Mouse (Mus musculus): ENCODE results near the gene Rtkn. TPM values are rescaled to one million over a fixed set of nuclear protein-coding genes. Genes with fewer than 3 reads are reported as not detected.

Gene Rtkn
- polyA plus RNA-seq, 1 experiment from 2014 or later, result 31.9 TPM

DNA sequence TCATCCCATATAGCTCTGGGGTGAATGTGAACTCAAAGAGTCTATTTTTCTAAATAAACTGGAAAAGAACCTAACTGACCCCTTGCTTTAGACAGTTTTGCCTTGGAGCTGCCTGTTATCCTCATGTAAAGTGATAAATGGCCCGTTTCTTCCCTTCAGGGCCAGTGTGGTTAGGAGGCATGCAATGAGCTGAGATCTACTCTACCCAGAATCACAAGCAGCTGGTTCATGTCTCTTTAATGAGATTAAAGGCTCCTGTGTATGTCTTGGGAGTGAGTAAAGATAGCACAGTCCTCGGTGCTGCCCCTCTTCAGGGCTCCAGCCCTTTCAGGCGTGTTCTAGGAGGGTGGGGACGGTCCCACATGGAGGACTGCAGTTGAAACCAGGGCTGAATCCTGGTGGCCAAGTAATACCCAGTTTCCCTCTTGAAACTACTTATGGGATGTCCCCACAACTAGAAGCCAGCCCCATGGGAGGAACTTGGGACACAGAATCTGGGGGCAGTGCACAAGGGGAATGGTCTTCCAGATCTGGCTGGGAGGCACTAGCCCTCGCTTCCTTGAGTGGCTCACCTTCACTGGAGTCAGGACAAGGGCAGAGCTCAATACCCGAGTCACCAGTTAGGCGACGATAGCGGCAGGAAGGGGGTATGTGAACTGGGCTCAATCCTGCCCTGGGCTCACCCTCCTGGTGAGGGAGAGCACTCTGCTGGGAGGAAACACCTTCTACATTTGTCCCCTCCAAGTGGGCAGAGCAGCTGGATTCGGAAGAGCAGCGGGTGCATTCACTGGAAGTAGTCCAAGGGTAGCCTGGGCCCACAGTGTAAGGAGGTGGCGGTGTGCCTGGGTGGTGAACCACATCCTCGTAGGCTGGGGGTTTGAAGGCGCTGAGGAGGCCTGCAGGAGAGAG is 16.2 kb upstream of the Rtkn start:
- Histone ChIP-seq H3K27me3 (replicated peaks) (no peaks in the 10 kb centered on the region), H3K9ac (no peak overlapping the region), H3K27ac (no peak overlapping the region), H3K4me2 (no peak overlapping the region), H3K4me3 (replicated peaks) (no peak overlapping the region), H3K4me1 (peaks cover 55% of the 10 kb centered on the region), H3K36me3 (peaks cover 18% of the 10 kb centered on the region), H3K9me3 (no peaks in the 10 kb centered on the region)
- ATAC-seq (ENCODE audit: insufficient read depth, low FRiP score, low read depth), result no peak
- WGBS, result 75% methylated on average over 14 of the region's 14 CpGs

- no peak overlapping the region for H3K27ac ChIP-seq
- peaks cover 57% of the 10 kb centered on the region for H3K4me1 ChIP-seq
- H3K4me2 ChIP-seq, result peak overlapping the region; percentile 97; the same call in 1 of the 2 replicates
- H3K36me3 ChIP-seq, result peaks cover 18% of the 10 kb centered on the region
- ATAC-seq (ENCODE audit: insufficient read depth, low FRiP score, low read depth), result no peak
- 78% methylated on average over 7 of the region's 7 CpGs for WGBS
- no peak overlapping the region for H3K9ac ChIP-seq
- H3K27me3 ChIP-seq (replicated peaks), result no peaks in the 10 kb centered on the region
- H3K4me3 ChIP-seq (replicated peaks), result no peak overlapping the region; the same call in 1 of the 2 replicates
- H3K9me3 ChIP-seq, result no peaks in the 10 kb centered on the region
Observed at GRCm38 (mm10) chr6:83119734-83120051, 15.6 kb upstream of the Rtkn start.

DNA sequence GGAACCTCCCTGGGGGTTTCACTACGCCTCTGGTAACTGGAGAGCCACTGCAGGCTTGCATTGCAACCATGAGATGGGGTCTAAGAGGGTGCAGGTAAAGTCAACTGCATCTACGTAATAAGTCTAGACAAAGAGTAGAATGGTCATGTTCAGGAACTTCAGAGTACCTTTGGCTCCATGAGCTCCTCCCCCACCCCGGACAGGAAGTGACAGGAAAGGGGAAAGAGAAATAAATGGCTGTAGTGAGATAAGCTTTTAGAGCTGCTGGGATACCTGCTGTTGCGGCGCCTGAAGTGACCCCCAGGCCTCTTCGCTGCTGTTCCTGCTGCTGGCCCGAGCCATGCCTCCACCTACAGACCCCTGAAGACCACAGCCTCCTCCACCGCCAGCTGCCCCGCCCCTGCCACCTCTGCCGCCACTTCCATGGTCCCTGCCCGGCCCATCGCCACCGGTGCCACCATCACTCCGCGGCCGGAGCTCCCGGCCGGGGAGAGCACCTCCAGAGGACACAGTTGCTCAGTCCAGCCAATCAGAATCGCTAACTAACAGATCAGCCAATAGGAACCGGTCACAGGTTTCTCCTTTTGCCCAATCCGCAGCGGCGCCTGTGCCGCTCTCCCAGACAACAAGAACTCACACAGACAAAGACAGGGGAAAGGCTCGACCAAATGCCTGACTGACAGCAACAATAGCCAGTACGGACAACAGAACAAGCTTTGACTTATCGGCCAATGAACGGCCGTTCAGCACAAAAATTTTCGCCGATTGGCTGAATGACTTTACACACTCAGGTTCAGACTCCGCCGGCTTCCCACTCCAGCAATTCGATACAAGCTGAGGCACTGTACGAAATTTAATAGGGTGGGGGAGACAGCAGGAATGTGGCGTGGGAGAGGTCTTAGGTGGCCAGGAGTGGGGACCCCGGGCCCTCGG is 14.1 kb upstream of the Rtkn start, which contains the start of gene Wbp1:
Gene Wbp1, minus strand, starts transcription at position 630 of the 933 bp plus-strand sequence.
- peak within 1 kb of the TSS; percentile 75 for H3K9ac ChIP-seq
- peaks cover 53% of the 10 kb centered on the region for H3K4me1 ChIP-seq
- H3K27me3 ChIP-seq (replicated peaks), result no peaks in the 10 kb centered on the region
- peak within 1 kb of the TSS; percentile 59 for H3K4me3 ChIP-seq (replicated peaks)
- peaks cover 18% of the 10 kb centered on the region for H3K36me3 ChIP-seq
- under 1% methylated on average over 38 of the region's 38 CpGs for WGBS
- ATAC-seq (ENCODE audit: insufficient read depth, low FRiP score, low read depth), result peak; percentile 95
- peak within 1 kb of the TSS; percentile 98 for H3K27ac ChIP-seq
- H3K9me3 ChIP-seq, result no peaks in the 10 kb centered on the region
- peak within 1 kb of the TSS; percentile 97 for H3K4me2 ChIP-seq

DNA sequence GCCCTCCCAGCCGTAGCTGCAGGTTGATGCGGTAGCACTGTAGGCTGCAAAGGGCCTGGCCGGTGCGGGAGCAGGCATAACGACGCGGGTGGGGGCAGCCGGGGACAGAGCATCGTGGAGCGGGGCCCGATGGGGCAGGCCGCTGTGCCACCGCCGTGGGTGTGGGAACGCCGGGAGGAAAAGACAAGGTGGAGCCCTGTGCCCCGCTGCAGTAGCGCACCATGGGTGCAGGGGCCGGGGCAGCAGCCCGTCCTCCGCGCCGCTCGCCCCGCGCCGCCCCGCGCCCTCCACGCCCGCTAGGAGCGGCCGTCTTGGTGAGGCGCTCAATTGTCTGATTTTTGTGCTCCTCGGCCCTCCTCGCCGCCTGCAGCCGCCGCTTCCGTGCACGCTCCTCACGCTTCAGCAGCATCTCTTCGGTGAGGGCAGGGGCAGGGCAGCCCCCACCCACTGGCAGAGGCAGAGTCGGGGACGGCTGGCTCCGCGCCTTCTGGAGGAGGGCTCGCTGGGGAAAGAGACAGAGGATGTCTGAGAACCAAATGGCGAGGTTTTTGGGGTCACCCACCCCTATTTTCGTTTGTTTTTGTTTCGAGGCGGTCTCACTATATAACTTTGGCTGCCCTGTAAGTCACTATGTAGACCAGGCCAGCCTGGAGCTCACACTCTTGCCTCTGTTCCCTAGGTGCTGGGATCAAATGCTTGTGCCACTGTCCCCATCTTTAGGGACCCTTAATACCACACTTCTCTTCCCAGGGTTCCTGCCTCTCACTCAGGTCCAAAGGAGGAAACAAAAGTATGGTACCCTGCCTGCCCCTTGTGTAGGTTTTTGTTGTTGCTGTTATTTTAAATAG is 13.2 kb upstream of the Rtkn start:
- H3K4me1 ChIP-seq, result peaks cover 45% of the 10 kb centered on the region

DNA sequence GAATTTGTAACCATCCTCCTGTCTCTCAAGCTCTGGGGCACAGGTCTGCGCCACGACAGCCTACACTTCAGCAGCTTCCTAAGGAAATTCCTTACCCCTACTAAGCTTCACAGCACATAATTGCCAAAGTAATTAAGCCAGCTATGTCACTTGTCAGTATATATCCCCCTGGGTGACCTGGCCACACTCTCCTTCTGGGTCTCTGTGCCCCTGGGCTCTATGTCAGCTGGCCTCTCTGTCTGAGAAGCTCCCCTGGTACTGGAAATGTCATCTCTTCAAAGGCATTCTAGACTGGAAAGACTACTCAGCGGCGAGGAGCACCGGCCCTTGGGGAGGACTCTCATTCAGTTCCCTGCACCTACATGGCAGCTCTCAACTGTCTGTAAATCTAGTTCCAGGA is 12.3 kb upstream of the Rtkn start:
- WGBS, result 79% methylated on average over 5 of the region's 5 CpGs
- H3K27ac ChIP-seq, result peak overlapping the region; percentile 98; the same call in 1 of the 2 replicates
- peak overlapping the region; percentile 97 for H3K4me2 ChIP-seq
- no peaks in the 10 kb centered on the region for H3K9me3 ChIP-seq
- H3K27me3 ChIP-seq (replicated peaks), result no peaks in the 10 kb centered on the region
- no peak for ATAC-seq (ENCODE audit: insufficient read depth, low FRiP score, low read depth)
- no peak overlapping the region for H3K9ac ChIP-seq
- peaks cover 9% of the 10 kb centered on the region for H3K36me3 ChIP-seq
- peak overlapping the region; percentile 59; the same call in 1 of the 2 replicates for H3K4me3 ChIP-seq (replicated peaks)
- H3K4me1 ChIP-seq, result peaks cover 45% of the 10 kb centered on the region

More for the DNA sequence above, 13.2 kb upstream of the Rtkn start:
- Histone ChIP-seq H3K4me2 (peak overlapping the region; percentile 97), H3K4me3 (replicated peaks) (peak overlapping the region; percentile 59), H3K9me3 (no peaks in the 10 kb centered on the region), H3K27ac (peak overlapping the region; percentile 98), H3K36me3 (peaks cover 13% of the 10 kb centered on the region), H3K27me3 (replicated peaks) (no peaks in the 10 kb centered on the region), H3K9ac (peak overlapping the region; percentile 75)
- ATAC-seq (ENCODE audit: insufficient read depth, low FRiP score, low read depth), result no peak
- under 1% methylated on average over 50 of the region's 52 CpGs for WGBS

DNA sequence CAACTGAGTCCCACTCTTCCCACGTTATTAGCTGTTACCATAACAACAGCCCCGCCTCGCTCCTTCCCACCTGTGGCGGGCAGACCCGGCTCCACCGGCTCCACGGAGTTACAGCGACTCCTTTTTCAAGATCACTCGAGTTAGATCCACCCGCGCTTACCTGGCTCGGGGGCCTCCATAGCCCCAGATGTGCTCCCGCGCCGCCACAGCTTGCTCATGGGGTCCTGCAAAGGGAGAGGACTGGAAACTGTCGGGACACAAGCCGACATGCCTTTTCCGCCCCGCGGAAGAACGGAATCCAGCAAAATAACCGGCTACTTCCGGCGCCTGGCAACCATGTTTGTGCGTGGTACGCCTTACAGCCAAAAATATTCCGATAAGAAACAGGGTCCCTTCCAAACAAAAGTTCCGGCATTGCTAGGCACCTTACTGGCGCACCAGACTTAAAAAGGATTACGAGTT is 10.4 kb upstream of the Rtkn start:
- under 1% methylated on average over 30 of the region's 30 CpGs for WGBS
- Histone ChIP-seq H3K36me3 (no peaks in the 10 kb centered on the region; the same call in 1 of the 2 replicates), H3K4me2 (peak overlapping the region; percentile 89), H3K4me3 (replicated peaks) (peak overlapping the region; percentile 71), H3K4me1 (peaks cover 32% of the 10 kb centered on the region), H3K9ac (peak overlapping the region; percentile 60), H3K27ac (peak overlapping the region; percentile 75), H3K9me3 (no peaks in the 10 kb centered on the region), H3K27me3 (replicated peaks) (no peaks in the 10 kb centered on the region)
- 0 out of 2 replicates have a peak, but pooled peaks have one; percentile 3 for ATAC-seq (ENCODE audit: insufficient read depth, low FRiP score, low read depth)

- Histone ChIP-seq H3K9ac (peak within 1 kb of the TSS; percentile 60), H3K4me3 (replicated peaks) (peak within 1 kb of the TSS; percentile 71), H3K27ac (peak within 1 kb of the TSS; percentile 75), H3K9me3 (no peaks in the 10 kb centered on the region), H3K36me3 (no peaks in the 10 kb centered on the region), H3K4me1 (peaks cover 28% of the 10 kb centered on the region), H3K27me3 (replicated peaks) (no peaks in the 10 kb centered on the region), H3K4me2 (peak within 1 kb of the TSS; percentile 89)
- ATAC-seq (ENCODE audit: insufficient read depth, low FRiP score, low read depth), result no peak
- WGBS, result 22% methylated on average over 5 of the region's 5 CpGs
Observed at GRCm38 (mm10) chr6:83125331-83125730, 9.9 kb upstream of the Rtkn start, which contains the start of gene Ino80b. Gene Ino80b, minus strand, starts transcription at chr6:83125431.

DNA sequence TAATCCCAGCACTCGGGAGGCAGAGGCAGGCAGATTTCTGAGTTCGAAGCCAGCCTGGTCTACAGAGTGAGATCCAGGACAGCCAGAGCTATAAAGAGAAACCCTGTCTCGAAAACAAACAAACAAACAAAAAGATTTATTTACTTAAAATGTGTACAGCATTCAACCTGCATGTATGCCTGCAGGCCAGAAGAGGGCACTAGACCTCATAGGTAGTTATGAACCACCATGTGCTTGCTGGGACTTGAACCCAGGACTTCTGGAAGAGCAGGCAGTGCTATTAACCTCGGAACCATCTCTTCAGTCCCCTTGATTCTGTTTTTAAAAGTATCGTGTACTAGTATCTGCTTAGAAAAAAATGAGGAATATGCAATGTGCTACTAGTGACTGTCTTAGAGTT is 7.8 kb upstream of the Rtkn start:
- 93% methylated on average over 5 of the region's 5 CpGs for WGBS
- Histone ChIP-seq H3K4me2 (no peak overlapping the region), H3K36me3 (no peaks in the 10 kb centered on the region), H3K9me3 (no peaks in the 10 kb centered on the region), H3K4me3 (replicated peaks) (no peak overlapping the region), H3K4me1 (peaks cover 33% of the 10 kb centered on the region), H3K9ac (no peak overlapping the region), H3K27me3 (replicated peaks) (no peaks in the 10 kb centered on the region), H3K27ac (no peak overlapping the region)
- ATAC-seq (ENCODE audit: insufficient read depth, low FRiP score, low read depth), result no peak

DNA sequence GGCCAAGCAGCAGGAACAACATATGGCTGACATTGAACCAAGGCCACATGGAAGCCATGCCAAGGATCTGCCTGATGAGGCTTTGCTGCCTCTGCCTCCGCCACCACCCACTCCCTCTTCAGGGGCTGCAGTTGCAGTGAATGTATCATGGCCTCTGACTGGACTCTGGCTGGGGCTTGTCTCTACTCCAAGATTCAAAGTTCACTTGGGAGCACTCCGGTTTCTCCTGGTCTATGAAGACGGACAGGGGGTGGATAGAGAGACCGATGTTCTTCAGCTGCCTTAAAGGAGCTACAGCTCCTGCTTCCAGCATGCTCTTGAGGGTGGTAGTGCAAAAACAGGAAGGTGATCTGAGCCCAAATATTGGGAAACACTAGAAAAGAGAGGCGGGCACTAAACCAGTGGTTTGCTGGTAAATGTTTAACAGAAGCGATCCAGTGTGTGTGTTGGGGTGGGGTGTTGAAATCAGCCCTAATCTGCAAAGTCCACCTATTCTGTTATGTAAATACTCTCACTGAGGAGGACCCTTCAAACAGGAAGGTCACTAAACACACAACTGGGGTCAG is 3.7 kb upstream of the Rtkn start:
- 0 out of 2 replicates have a peak overlapping the region, but pooled peaks have one; percentile 6 for H3K4me2 ChIP-seq
- no peaks in the 10 kb centered on the region for H3K27me3 ChIP-seq (replicated peaks)
- H3K4me1 ChIP-seq, result peaks cover 33% of the 10 kb centered on the region
- H3K36me3 ChIP-seq, result no peaks in the 10 kb centered on the region
- H3K27ac ChIP-seq, result peak overlapping the region; percentile 82
- H3K9me3 ChIP-seq, result no peaks in the 10 kb centered on the region
- WGBS, result 46% methylated on average over 6 of the region's 6 CpGs
- peak; percentile 69 for ATAC-seq (ENCODE audit: insufficient read depth, low FRiP score, low read depth)
- no peak overlapping the region for H3K9ac ChIP-seq
- H3K4me3 ChIP-seq (replicated peaks), result no peak overlapping the region

GRCm38 (mm10) chr6:83132176-83132919 is 2.9 kb upstream of the Rtkn start:
- 71% methylated on average over 9 of the region's 9 CpGs for WGBS
- no peaks in the 10 kb centered on the region for H3K36me3 ChIP-seq
- no peak overlapping the region for H3K9ac ChIP-seq
- H3K9me3 ChIP-seq, result no peaks in the 10 kb centered on the region
- peak overlapping the region; percentile 82 for H3K27ac ChIP-seq
- H3K27me3 ChIP-seq (replicated peaks), result no peaks in the 10 kb centered on the region
- peaks cover 33% of the 10 kb centered on the region for H3K4me1 ChIP-seq
- ATAC-seq (ENCODE audit: insufficient read depth, low FRiP score, low read depth), result no peak
- no peak overlapping the region for H3K4me3 ChIP-seq (replicated peaks)
- no peak overlapping the region for H3K4me2 ChIP-seq
